12 mouse cellular contexts compared by ENCODE assay signal in genomic region chr13:54324178-54324577, GRCm38 (mm10). TPM values are rescaled to one million over a fixed set of nuclear protein-coding genes. Genes with fewer than 3 reads are reported as not detected.
DNase-seq lines count a peak whose midpoint lies in the region; ATAC-seq lines count a peak whose summit lies in the region.
"Had no signal": no experiment of that assay in that cellular context is flagged by ENCODE, and none has a peak within 500 bp of the region (broad histone marks: within the 10 kb centered on the region; RNA-seq: fewer than 3 reads in every experiment).

No protein-coding gene starts in this region.

- H3K9ac ChIP-seq in hindbrain, embryonic 15.5 days: no peak overlapping the region
- H3K9ac ChIP-seq in neural tube, embryonic 14.5 days (replicated peaks; ENCODE audit: low read depth, low read length): no peak overlapping the region
- H3K9ac ChIP-seq: liver, embryonic 14.5 days had no signal

- DNase-seq in cerebellum, adult 9-11 months: peak; percentile 53
- no peak for DNase-seq in cerebellum, adult 11-12 months
- peak; percentile 74 for DNase-seq in retina, postnatal 1 day
- DNase-seq in retina, embryonic 14.5 days (ENCODE audit: low spot score): no peak
- DNase-seq in embryo, embryonic 11 days: no peak
- no peak for DNase-seq in T-cell, adult 2 months (ENCODE audit: low spot score)
- DNase-seq: adrenal gland, adult 2 months; heart, postnatal 14 days; thymus, adult 2 months had no signal

- H3K9me3 ChIP-seq in hindbrain, embryonic 15.5 days: no peaks in the 10 kb centered on the region
- H3K9me3 ChIP-seq in neural tube, embryonic 14.5 days (ENCODE audit: control insufficient read depth, low read length): no peaks in the 10 kb centered on the region

- no peak overlapping the region for H3K4me2 ChIP-seq in hindbrain, embryonic 15.5 days
- H3K4me2 ChIP-seq in neural tube, embryonic 14.5 days (ENCODE audit: low read depth, low read length): no peak overlapping the region

- H3K27me3 ChIP-seq in hindbrain, embryonic 15.5 days: no peaks in the 10 kb centered on the region
- no peaks in the 10 kb centered on the region for H3K27me3 ChIP-seq in neural tube, embryonic 14.5 days (ENCODE audit: control insufficient read depth, insufficient read depth, low read length)

- 19% methylated on average over 2 of the region's 2 CpGs for WGBS in hindbrain, embryonic 15.5 days
- WGBS in neural tube, embryonic 14.5 days: 31% methylated on average over 2 of the region's 2 CpGs

- ATAC-seq in hindbrain, embryonic 15.5 days (ENCODE audit: low FRiP score, low read depth): no peak
- ATAC-seq in neural tube, embryonic 14.5 days (ENCODE audit: low read depth): no peak

- peak overlapping the region; percentile 56 for H3K27ac ChIP-seq in hindbrain, embryonic 15.5 days (replicated peaks)
- H3K27ac ChIP-seq in neural tube, embryonic 14.5 days (ENCODE audit: low read depth, low read length): peak overlapping the region; percentile 3; the same call in 1 of the 2 replicates
- H3K27ac ChIP-seq: liver, embryonic 14.5 days had no signal

- H3K4me3 ChIP-seq in hindbrain, embryonic 15.5 days: no peak overlapping the region
- H3K4me3 ChIP-seq in neural tube, embryonic 14.5 days (ENCODE audit: low read depth, low read length): no peak overlapping the region

- peaks cover 46% of the 10 kb centered on the region for H3K4me1 ChIP-seq in hindbrain, embryonic 15.5 days (replicated peaks)
- H3K4me1 ChIP-seq in neural tube, embryonic 14.5 days (ENCODE audit: control insufficient read depth, insufficient read depth, low read length): peaks cover 19% of the 10 kb centered on the region; the same call in 1 of the 2 replicates

- no peaks in the 10 kb centered on the region for H3K36me3 ChIP-seq in hindbrain, embryonic 15.5 days
- H3K36me3 ChIP-seq in neural tube, embryonic 14.5 days (ENCODE audit: control insufficient read depth, insufficient read depth, low read length): no peaks in the 10 kb centered on the region

RNA-seq across cellular contexts. Expression of gene Cplx2, which starts 47.0 kb away (rescaled TPM):
- polyA plus RNA-seq in hindbrain, embryonic 15.5 days (2015; fragmentation: Nextera tagmentation; extraction: Ambion mirVana): 27.9 and 31.2 TPM in 2 replicates
- 23.6 and 24.1 TPM in 2 replicates for polyA plus RNA-seq in neural tube, embryonic 14.5 days (2014; fragmentation: Nextera tagmentation; extraction: Ambion mirVana)

Comparison
In these comparisons a context has a peak if more than half of its experiments do, and no peak if none do; other contexts are left out.
1. DNase-seq: peak in cerebellum, adult 9-11 months (single experiment) and retina, postnatal 1 day (single experiment); none in cerebellum, adult 11-12 months (single experiment), retina, embryonic 14.5 days (single experiment), embryo, embryonic 11 days (single experiment) and T-cell, adult 2 months (single experiment).